Mouse (Mus musculus): ENCODE results near the gene Ppara.

The Ppara gene

DNA sequence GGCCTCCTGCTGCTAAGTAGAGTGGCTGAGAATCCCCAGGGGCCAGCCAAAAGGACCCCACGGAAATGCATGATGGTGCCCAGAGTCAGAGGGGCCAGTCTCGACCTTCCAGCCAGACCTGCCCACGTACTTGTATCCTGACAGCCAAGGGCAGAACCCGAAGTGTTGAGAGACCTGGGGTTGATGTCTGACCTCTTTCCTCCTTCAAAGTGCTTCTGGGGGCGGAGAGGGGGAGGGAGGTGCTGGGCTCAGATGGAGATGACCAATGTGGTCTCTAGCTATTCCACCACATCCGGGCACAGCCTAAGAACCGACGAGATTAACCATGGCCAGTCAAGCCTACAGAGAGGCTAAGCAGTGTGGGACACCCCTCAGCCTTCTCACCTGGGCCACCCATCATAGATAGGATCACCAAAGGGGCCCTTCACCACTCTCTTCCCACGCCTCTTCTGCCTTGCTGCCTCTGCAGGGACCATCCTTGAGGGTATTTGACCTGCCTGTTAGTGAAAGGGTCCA lies 29.7 kb upstream of the Ppara start:
- DNase-seq (ENCODE audit: low spot score in 2 of 2) = no peak

DNA sequence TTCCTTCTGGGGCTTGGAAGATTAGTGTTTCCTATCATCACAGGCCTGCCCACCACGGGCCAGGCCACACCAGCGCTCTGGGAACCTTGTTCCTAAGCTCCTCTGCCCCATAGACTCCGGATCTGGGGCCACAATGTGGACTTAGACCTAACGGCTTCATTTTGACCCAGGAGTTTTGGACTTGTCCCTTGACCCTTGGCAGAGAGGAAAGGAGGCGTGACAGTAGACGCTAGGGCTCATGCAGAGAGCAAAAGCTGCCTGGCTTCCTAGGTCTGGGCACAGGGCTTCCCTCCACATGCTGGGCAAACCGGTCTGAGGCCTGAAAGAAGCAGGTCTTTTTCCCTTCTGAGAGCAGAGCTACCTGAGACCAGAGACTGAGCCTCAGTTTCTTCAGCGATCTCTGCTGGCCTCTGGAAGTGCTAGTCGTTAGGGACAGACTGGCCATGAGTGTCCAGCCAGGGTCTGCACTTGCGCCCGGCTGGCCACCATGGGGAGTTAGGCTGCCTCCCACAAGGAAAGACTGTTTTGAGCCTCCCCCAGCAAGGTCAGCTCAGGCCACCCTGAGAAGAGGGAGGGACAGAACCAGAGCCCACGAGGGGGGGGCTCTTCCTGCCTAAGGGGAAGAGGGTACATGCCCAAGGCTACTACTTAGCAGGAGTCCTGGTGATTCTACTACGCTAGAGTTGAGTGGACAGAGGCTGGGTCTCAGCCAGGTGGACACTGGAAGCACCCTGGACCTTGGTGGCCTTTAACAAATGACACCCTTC lies 29.0 kb upstream of the Ppara start:
- no peak for DNase-seq (ENCODE audit: low spot score in 2 of 2)

DNA sequence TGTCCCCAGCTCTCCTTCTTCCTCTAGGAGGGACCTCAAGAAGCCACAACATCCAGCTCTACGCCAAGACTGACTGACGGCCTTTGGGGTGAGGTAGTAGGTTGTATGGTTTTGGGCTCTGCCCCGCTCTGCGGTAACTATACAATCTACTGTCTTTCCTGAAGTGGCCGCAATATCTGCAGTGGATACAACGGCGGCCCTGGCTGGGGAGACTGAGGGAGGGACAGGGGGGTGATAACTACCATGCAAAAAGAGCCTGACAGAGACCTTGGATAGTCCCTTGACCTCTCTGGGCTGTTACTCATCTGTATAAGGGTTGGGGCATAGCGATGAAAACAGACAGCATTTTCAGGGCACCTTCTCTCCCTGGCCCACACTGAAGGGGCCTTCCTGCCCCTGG lies 28.3 kb upstream of the Ppara start:
- no peak for DNase-seq (ENCODE audit: low spot score in 2 of 2)

DNA sequence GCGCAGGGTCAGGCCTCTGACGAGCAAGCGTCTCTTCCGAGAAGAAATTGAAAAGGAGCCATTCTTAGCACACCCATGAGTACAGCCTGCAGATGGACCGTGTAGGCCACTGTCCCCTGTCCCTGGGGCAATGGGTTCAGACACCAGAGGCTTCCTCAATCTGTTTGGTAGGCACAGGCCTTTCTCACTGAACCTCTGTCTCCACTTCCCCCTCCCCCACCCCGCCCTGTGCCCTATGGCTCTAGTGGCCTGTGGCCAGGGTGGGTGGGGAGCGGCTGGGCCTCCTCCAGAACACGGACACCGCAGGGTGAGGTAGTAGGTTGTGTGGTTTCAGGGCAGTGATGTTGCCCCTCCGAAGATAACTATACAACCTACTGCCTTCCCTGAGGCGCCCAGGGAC lies 27.8 kb upstream of the Ppara start:
- no peak for DNase-seq (ENCODE audit: low spot score in 2 of 2)

DNA sequence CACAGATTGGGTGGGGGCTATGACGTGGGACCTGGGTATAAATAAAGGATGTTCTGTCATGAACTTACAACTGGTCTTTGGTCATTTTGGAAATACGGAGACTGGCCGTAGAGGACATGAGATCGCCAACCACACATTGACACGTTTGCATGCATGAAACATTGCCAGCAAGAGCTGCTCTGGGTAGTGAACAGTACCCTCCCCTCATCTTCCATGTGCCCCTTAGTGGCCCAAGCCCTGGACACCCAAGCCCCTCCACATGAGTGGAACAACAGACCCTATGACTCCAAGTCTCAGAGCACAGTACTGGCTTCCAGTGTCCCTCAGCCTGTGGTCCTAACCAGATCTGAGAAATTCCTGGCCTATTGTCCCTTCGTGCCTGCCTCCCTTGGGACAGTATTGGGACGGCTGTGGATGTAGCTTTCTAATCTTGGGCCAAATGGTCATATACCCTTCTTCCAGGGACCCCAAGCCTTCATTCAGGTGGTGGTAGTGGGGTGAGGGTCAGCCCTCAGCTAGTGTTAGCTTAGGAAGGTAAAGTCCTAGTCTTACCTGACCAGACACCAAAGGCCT lies 27.2 kb upstream of the Ppara start:
- no peak for DNase-seq (ENCODE audit: low spot score in 2 of 2)

DNA sequence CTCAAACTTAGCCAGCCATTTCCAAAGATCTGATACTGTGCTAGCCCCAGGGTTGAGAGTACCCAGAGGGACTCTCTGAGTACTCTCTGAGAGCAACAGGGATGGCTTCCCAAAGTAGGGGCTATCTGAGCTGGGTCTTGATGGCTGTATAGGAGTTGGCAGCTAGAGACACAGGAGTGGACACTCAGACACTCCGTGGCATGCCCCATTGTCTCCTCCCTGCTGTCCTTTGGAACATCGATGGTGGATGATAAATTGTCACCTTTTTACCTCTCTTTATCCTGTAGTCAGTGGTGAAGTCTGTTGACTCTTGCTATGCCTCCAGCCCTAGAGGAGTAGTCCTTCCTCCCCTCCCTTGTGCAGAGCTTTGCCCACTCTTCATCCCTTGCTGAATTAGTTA lies 26.6 kb upstream of the Ppara start:
- no peak for DNase-seq (ENCODE audit: low spot score in 2 of 2)

DNA sequence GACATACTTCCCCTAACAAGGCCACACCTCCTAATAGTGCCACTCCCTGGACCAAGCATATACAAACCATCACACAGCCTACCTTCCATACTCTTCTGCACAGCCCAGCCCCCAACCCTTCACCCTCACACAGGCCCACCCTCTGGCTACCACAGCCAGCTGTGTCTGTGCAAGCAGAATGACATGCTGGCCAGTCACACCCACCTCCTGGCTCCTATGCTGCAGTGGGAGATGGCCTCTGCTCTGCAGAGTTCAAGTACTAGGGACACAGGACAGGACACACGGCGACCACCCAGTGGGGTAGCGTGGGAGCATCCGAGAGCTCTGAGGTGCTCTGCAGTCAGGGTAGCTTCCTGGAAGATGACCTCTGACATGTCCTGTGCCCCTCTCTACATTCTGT lies 25.9 kb upstream of the Ppara start:
- no peak for DNase-seq (ENCODE audit: low spot score in 2 of 2)

DNA sequence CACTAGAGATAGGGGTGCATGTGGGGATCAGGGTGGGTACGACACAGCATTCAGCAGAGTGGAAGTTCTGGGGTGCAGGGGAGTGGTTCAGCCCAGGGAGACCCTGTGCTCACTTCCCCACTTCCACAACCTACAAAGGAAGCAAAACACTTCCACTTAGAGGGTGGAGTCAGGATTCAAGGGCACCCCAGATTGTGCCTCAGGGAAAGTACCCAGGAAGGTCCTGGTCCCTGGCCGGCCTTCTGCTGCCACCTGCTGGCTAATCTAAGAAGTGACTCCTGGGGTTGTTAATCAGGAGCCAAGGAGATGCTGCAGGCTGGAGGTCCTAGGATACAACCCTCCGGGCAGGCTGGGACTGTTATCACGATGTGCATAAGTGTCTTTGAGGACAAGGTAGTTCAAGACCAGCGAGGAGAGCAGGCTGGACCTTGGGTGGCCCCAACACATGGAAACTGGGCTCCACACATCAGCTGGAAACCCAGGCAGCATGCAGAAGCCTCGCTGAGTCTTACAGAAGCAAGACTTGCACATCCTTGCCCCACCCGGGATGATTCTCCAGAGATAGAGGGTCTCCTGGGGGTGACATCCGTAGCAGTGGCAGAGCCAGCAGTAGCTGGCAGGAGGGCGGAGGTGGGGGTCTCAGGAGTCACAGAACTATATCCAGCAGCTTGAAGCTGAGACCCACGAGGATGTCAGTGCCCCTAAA lies 25.4 kb upstream of the Ppara start:
- peak; percentile 54 to 68 for DNase-seq (ENCODE audit: low spot score in 2 of 2)

DNA sequence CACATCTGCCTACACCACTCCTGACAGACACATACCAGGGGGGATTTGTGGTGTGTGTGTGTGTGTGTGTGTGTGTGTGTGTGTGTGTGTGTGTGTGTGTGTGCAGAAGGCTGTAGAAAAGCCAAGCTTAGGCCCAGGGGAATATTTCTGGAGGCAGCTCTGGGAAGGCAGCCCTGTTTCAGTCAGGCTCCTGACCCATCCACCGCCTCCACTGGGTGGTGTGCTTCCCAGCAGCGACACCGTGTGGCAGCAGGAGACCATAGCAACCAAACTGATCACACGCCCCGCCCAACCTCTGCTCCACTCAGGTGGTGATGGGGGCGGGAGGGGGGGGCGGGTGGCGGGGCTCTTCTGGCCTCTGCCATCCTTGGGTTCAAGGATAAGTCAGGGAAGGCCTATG lies 24.6 kb upstream of the Ppara start:
- DNase-seq (ENCODE audit: low spot score in 2 of 2) = peak; percentile 39 to 71

DNA sequence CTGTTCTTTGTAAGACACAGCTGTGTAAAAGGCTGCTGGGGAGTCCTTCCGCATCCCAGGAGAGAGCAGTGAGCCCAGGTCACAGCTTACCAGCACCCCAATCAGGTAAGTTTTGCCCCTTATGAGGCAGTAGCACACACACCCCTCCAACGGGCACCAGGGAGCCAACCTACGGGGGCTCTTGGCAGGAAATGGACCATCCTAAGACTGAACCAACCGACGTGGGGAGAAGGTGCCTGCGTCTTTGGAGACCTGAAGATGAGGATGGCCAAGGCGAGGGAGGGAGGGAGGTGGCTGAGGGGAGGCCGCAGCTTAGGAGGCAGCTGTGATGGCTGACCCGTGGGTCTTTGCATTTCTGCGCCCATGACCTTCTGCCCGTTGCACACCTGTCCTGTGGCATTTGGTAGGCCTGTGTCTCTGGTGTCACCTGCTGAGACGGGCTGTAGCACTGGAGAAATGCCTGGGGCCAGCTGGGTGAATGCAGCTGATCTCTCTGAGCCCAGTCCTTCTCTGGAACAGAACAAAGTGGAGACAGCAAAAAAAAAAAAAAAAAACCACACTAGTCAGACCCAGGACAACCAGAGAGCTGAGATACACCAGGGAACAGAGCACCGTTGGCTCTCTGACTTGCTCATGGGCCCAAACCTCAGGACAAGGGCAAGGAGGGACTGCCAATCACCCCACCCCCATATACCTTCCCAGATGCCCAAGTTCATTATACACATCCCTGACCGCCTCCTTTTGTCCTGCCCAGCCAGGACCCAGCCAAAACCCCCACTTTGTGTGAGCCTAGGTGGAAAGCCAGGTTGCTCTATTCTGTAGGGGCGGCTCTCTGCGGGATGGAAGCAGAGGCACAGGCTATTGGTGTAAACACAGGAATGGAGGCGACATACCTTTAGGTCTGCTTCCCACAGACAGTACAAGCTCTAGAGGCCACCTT lies 23.9 kb upstream of the Ppara start:
- DNase-seq (ENCODE audit: low spot score in 2 of 2) = no peak

DNA sequence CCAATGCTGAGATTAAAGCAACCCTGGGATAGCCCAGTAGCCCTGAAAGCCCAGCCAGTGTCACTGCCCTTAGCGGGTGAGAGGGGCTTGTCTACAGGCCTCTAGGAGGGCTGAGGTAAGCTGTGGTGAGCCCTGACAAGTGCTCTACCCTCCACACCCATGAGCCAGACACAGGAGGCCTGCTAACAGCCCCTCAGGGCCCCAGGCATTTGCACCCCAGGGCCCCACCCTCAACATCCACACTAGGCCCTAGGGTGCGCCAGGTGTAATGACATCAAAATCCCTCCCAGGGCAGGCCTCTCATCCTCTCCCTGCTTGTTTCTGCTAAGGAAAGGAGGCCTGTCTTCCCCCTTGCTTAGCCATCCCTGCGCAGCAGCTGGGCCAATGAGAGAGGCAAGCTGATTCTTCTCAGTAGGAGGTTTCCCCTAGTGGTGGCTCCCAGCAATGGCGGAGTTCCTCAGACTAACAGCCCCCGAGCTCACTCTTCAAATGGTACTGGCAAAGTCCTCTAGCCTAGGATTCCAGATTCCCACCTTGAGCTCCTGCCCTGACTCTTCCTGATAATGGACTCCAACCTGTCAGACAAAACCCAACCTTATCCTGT lies 22.1 kb upstream of the Ppara start:
- no peak for DNase-seq (ENCODE audit: low spot score in 2 of 2)

DNA sequence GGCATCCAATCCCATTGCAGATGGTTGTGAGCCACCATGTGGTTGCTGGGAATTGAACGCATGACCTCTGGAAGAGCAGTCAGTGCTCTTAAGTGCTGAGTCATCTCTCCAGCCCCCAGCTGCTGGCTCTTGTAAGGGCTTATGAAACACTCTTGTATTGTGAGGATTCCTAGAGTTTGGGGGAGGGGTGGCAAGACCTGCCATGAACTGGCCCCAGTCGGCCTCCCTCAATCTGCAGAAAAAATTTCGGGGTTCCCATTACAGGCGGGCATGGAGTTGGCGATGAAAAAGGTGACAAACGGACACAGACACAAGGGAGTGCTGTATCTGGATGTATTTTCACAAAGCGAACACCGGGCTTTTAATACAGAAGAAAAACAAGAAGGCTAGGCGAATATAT lies 21.4 kb upstream of the Ppara start:
- no peak for DNase-seq (ENCODE audit: low spot score in 2 of 2)

DNA sequence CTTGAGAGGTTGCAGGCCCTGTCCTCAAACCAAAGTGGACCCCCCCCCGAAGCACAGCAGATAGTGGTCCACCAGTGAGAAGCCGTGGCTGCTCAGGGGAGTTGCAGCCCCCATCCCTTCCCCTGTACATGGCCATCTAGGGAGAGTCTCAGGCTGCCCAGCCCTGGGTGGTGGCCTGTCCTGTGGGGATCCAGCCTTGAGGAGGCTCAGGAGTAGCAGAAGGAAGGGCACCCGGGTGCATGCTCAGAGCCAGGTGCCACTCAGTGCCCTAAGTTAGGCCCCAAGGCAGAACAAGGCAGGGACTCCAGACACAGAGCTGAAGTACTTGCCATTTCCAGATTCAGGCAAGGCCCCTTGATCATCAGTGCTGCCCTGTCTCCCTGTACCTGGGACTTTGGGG lies 19.7 kb upstream of the Ppara start:
- DNase-seq (ENCODE audit: low spot score in 2 of 2) = no peak

DNA sequence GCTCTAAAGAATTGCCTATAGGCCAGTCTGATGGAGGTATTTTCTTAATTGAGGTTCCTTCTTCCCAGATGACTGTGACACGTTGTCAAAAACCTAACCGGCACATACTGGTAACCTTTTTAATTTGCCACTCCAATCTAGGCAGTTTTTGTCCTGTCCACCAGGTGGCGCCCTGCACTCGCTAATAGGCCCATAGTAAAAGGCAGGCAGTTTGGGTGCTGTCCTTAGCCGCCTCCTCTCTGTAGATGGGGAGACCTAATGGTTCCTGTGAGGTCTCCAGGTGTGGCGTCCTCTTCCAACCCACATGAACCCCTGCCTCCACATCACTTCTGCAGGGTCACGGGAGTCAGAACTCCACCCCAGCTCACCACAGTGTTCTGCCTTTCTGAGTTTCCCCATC lies 18.7 kb upstream of the Ppara start:
- DNase-seq (ENCODE audit: low spot score in 2 of 2) = peak; percentile 59 to 78

DNA sequence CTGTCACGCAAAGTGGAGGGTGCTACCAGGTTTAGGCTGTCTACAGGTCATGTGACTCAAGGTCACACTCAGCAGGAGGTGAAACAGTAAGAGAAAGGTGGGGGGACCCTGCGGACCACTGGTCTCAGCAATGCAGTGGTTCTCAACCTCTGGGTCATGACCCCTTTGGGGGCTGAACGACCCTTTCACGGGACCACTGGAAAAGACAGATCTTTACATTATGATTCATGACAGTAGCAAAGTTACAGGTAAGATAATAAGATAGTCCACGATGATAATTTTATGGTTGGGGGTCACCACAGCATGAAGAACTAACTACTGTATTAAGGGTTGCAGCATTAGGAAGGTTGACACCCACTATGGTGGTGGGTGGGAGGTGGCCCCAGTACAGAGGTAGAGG lies 18.2 kb upstream of the Ppara start:
- DNase-seq (ENCODE audit: low spot score in 2 of 2) = no peak

DNA sequence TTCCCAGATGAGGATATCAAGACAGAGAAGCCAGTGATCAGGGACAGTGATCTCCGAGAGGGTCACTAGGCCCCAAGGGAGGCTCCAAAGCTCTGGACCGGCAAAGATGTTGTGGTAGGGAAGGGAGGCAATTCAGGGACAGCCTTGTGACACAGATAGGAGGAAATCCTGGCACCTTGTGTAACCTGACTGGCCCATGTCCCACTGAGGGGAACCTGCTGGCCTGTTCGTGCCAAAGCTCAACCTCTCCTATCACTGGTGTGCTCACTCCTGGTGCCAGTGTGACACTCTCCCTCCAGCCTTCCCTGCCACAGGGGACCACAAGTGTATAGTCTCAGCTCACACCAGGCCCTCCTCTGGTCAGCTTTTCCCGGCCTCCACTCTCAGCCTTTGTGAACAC lies 17.8 kb upstream of the Ppara start:
- DNase-seq (ENCODE audit: low spot score in 2 of 2) = no peak

DNA sequence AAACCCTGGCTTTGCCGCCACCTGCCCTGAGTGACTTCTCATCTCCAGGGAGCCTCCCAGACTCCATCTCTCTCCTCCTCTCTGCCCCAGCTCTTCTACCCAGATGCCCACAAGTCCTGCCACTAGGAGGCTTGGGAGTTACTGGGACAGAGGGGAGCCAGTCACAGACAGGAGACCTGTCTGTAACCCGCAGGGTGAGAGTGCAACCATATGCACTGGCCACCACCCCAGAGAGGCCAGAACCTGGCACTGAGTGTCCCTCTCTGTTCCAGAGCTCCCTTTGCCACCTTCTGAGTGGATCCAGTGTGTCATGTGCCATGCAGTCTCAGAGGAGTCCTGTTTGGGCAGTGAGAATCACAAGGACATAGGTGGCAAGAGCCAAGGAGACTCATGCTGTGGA lies 17.0 kb upstream of the Ppara start:
- DNase-seq (ENCODE audit: low spot score in 2 of 2) = no peak

DNA sequence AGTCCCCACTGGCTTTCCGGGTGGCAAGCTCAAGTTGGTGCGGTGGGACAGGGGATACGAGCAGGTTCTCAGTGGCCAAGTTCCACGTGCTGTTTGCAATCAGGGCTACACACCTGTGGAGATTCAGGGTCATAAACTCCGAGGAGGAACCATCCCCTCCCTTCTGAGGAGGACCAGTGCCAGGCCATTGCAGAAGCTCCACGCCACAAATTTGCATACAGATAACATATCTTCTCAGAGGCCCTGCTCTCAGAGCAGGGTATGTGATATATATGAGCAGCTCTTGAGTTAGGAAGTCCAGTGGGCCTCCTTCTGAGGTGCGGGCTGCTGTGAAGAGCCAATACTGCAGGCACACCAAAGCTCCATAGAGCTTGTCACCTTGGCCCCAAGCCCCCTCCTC lies 15.8 kb upstream of the Ppara start:
- no peak for DNase-seq (ENCODE audit: low spot score in 2 of 2)

DNA sequence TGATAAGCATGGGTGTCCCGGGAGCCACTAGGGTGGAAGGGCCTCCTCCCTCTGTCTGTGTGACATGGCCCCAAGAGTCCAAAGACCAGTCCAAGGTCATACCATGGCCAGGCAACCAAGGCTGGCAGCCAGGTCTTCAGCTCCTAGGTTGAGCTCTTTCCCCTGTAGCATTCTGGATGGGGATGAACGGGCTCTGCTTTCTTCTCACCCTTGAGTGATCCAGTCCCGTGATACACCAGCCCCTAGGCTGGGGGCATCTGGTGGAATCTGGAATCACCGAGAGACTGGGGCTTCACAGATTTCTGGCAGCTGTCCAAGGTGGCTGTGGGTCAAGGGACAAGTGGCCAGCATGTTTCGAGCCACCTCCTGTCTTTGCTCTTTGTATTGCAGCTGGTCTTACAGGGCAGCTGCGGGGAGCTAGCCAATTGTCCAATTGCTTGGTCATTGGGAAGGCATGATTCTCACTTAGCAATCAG lies 14.4 kb upstream of the Ppara start:
- no peak for DNase-seq (ENCODE audit: low spot score in 2 of 2)

DNA sequence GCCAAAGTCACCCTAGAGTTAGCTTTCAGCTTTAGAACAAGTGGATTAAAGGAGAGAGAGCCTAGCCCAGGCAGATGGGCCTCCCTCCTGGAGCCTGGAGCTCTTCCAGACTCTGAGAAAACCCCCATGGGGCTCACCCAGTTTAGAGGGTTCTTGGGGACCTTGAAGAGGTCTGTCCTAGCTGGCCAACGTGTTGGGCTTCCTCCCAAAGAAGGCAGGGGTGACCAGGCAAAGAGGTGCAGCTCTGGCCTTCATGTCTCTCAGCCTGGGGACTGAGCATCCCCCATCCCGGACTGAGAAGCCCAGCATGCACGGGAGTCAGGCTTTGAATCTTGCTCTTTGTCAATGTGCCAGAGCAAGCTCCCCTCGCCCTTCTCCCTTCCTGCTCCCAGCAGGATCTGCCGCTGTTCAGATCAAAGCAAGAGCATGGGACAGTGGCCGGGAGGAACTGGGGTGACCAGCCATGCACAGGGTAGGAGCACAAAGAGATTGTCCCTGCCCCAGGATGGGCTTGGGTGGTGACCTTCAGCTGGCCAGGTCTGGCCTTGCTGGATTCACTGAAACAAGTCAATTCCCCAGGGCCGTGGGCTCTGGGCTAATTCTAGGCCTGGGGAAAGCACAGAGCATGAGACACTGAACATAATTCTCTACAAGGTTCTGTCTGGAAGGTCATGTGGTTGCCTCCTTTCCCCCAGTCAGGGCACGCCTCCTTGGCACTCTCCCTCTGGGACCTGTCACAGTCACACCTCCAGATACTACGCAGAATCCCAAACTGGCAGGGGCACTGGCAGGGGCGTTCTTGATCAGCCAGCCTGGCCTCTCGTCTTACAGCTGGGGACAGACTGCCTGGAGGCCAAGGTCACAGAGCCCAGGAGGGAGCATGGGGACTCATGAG lies 10.3 kb upstream of the Ppara start:
- no peak for DNase-seq (ENCODE audit: low spot score in 2 of 2)
